Mouse (Mus musculus): ENCODE results near the gene Desi2.
"Not testable (repeated sequence)": the region's sequence is repeated elsewhere in the genome, so short reads cannot be mapped to it uniquely, and the experiment has no call there.

The Desi2 gene

DNA sequence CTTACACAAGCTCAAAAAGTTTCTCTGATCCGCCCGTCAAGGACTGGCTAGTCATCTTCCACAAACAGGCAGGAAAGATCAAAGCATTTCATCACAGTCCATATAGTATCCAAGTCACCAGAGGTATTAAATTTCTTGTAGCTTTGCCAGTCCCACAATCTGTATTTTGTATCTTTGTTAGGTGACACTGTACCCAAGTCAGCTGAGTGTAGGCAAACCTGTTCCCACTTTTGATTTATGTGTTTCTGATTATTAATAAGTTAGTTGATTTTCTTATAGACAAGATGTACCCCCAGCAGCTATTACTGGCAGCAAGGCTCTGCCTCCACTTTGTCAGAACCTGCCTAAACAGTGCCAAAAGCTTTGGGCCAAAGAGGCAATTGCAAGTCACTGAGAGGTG lies 71.6 kb downstream of the Desi2 start:
- in situ Hi-C loops (cut with MseI, MboI), result no loop called here

DNA sequence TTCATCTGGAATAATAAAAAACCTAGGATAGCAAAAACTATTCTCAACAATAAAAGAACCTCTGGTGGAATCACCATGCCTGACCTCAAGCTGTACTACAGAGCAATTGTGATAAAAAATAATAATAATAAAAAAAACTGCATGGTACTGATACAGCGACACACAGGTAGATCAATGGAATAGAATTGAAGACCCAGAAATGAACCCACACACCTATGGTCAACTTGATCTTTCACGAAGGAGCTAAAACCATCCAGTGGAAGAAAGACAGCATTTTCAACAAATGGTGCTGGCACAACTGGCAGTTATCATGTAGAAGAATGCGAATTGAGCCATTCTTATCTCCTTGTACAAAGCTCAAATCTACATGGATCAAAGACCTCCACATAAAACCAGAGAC lies 78.2 kb downstream of the Desi2 start:
- in situ Hi-C loops (cut with MseI, MboI), result not testable (repeated sequence)

DNA sequence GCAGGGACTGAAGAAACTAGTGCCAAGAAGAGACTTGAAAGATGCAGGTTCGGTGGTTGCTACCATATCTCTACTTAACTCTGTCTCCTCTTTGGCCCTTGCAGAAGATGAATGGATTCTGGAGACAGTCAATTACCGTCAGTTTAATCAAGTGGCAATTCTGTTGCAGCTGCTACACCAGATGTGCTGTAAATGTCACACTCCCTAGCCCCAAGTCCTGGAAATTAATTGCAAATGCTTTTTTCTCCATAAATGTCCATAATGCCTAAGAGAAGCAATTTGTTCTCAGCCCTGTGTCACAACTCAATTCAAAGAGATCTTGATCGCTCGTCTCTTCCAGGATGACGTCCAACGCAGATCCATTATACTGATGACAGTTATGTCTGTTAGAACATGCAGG lies 83.4 kb downstream of the Desi2 start:
- in situ Hi-C loops (cut with MseI, MboI), result no loop called here

- in situ Hi-C loops (cut with MseI, MboI), result no loop called here
Measured at GRCm38 (mm10) chr1:178275174-178275730, 88.0 kb downstream of the Desi2 start.

- in situ Hi-C loops (cut with MseI, MboI), result no loop called here
Measured at GRCm38 (mm10) chr1:178275738-178276053, 88.5 kb downstream of the Desi2 start.

DNA sequence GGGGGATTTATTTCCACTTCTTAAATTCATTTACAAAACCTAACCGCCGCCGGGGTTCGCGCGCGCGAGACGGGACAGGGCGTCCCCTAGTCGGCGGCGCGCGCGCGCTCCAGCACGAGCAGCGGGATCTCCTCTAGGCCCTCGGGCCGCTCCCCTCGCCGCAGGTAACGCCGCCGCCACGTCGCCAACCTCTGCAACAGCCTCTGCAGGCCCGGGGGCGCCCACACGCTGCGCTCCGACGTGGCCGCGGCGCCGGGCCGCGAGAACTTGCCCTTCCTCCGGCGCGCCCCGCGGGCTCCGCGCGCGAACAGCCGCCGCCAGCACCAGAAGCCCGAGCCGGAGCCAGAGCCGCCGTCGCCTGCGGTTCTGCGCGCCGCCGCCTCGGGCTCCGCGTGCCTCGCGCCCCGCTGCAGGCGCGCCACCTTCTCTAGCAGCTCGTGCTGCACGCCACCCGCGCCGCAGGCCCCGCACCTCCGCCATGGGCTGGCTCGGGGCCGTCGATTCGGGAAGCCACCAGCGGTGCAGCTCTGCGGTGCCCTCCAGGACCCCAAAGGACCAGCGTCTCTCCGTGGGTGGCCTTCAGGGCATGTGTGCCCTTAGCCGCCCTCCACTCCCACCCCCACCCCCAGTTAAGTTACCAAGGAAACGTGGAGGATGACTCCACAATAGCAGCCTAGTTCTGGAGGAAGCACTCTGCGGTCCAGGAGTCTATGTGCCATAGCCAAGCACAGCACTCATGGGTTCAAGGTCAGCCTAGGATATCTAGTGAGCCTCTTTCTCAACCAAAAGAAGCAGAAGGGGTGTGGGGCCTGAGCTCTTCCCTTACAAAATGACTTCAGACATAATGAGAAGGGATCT lies 89.1 kb downstream of the Desi2 start:
- in situ Hi-C loops (cut with MseI, MboI), result no loop called here

GRCm38 (mm10) chr1:178283314-178283713 lies 96.1 kb downstream of the Desi2 start:
- in situ Hi-C loops (cut with MseI, MboI), result not testable (repeated sequence)

DNA sequence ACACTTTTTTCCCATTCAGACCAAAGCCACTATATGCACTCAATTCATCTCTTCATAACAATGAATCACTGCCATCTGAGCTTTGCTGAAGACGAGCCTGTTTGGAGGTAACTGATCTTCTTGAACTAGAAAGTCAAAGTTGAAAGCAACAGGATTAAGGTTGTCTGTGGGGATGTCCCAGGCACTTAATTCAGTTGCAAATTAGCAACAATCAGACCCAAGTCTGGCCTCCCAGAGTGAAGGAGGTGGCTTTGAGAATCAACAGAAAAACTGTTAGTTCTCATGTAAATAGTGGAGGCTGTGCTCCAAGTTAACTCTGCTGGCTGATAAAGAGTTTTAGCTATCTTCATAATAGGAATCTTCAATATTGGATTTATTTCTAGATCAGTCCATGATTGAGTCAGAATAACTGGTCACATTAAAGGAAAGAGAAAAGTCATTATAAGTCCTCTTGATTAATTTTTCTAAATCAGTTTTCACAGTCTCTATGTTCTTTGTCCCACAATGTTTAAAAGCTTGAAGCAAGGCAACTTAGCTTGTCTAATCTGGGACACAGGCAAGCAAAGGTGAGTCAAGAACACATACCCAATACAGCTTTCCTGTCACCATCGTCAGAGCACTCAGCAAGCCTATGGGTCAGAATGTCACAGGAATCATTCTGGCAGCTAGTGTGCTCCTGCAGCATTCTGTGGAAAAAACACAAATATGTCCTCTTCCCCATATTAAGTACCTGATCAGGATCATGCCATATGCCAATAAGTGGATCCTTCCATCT lies 96.9 kb downstream of the Desi2 start:
- in situ Hi-C loops (cut with MseI, MboI), result no loop called here

DNA sequence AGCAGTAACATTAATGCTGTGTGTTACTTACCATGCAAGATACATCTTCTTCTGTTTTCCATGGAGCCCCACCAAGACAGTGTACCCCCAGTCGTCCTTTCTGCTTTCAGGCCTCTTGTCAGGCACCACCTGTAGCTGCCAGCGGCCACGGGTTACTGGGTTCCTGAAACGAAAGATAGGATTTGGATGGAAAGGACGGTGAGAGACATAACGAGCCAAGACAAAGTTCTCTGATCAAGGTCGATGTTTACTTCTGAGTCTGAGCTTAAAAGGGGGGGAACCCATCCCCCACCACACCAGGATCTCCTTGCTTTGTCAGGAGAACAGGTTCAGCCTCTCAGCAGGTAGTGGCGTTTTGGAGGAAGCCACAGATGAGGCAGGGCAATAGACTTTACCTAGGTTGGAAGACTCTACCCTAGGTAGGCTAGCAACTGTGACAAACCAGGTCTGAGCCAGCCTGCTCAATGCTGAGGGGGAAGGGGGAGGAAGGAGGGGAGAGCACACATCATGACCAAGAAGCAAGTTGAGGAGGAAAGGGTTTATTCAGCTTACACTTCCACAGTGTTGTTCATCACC lies 100.5 kb downstream of the Desi2 start:
- in situ Hi-C loops (cut with MseI, MboI), result no loop called here

DNA sequence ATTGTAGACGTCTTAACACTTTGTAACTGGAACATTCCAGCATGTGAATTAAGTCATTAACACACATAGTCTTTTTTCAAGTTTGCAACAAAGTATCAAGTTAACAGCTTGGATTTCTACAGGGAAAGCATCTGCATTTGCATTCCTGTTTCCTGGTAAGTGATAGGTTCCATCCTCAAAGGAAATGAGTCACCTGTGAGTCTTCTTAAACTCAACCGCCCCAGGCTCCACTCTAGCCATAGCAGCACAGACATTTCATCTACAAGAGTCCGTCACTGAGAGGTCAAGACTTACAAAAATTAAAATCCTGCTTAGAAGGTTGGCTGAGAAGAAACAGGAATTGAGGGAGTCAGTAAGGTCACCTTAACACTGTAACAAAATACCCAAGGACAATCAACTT lies 104.5 kb downstream of the Desi2 start:
- in situ Hi-C loops (cut with MseI, MboI), result no loop called here

DNA sequence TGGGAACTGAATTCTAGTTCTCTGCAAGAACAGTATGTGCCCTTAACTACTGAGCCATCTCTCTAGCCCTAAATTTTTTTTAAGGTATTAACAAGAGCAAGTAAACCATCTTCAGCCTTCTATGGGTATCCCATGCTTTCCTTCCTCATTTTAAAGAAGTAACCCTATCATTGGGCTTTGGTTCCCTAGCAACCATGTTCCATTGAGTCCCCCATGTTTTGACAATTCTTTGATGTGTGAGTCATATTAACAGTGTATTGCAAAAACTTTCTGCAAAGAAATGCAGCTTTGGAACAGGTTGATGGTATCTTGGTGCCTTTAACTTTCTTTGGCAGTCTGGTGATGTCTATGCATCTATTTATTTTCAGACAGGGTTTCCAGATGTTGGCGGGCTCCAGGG lies 106.8 kb downstream of the Desi2 start:
- in situ Hi-C loops (cut with MseI, MboI), result no loop called here

GRCm38 (mm10) chr1:178301261-178301660 lies 114.0 kb downstream of the Desi2 start:
- in situ Hi-C loops (cut with MseI, MboI), result loop anchor here in 1 of 2 experiments (10.0 kb wide), 1 partner anchor 156 kb away; no protein-coding TSS in a partner anchor

DNA sequence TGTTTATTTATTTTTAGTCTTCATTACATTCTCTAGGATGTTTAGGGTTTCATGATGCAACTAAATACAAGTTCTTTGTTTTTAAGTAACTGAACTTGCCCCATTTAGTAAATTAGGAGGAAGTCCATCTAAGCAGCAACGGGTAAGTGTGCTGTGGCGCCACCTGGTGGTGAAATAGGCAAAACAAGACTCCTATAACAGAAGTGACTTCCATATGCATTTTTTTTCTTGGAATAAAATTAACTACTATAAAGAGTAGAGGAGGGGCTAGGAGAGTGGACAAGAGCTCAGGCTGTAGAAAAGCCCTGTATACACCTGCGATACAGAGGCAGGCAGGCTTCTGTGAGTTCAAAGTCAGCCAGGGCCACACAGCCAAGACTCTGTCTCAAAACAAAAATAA lies 116.2 kb downstream of the Desi2 start:
- in situ Hi-C loops (cut with MseI, MboI), result loop anchor here in 1 of 2 experiments (10.0 kb wide), 1 partner anchor 159 kb away; no protein-coding TSS in a partner anchor
